9 mouse cellular contexts compared by ENCODE assay signal in genomic region chr5:35756020-35756419, GRCm38 (mm10). TPM values are rescaled to one million over a fixed set of nuclear protein-coding genes. Genes with fewer than 3 reads are reported as not detected.
"Had no signal": no experiment of that assay in that cellular context is flagged by ENCODE, and none has a peak within 500 bp of the region (broad histone marks: within the 10 kb centered on the region; RNA-seq: fewer than 3 reads in every experiment).

No protein-coding gene starts in this region.

- H3K36me3 ChIP-seq: liver, embryonic 13.5 days; midbrain, embryonic 12.5 days had no signal

- ATAC-seq: midbrain, embryonic 16.5 days had no signal

- H3K27ac ChIP-seq: liver, embryonic 13.5 days; midbrain, embryonic 12.5 days had no signal

- H3K9ac ChIP-seq: liver, embryonic 13.5 days; midbrain, embryonic 12.5 days had no signal

- H3K4me3 ChIP-seq: left cerebral cortex, adult 2 months; liver, embryonic 13.5 days; myocyte had no signal

- DNase-seq: thymus, adult 18-20 months had no signal

- H3K9me3 ChIP-seq: liver, embryonic 13.5 days; midbrain, embryonic 12.5 days had no signal

RNA-seq across cellular contexts. Expression of gene Ablim2, which starts 1.7 kb away (rescaled TPM):
- total RNA-seq: megakaryocyte progenitor cell, adult 5-6 weeks; monocyte, adult 5-6 weeks had no signal

RNA-seq across cellular contexts. Expression of gene Sh3tc1, which starts 16.2 kb away (rescaled TPM):
- total RNA-seq: megakaryocyte-erythroid progenitor cell, adult 5-6 weeks had no signal
